Mouse (Mus musculus): ENCODE results near the gene Stard9.

Gene Stard9

GRCm38 (mm10) chr2:120628886-120629735, at the start of gene Stard9:
TSS of gene Stard9 (plus strand) at chr2:120629121.
- DNase-seq (ENCODE audit: low spot score in 2 of 2): peak; percentile 96 to 99

- DNase-seq (ENCODE audit: low spot score in 2 of 2): peak; percentile 50 to 81
Observed at GRCm38 (mm10) chr2:120589759-120590158, 39.2 kb upstream of the Stard9 start.

- DNase-seq (ENCODE audit: low spot score in 2 of 2): no peak
Observed at GRCm38 (mm10) chr2:120592227-120592626, 36.7 kb upstream of the Stard9 start.

- DNase-seq (ENCODE audit: low spot score in 2 of 2): peak in 1 of 2 experiments; percentile 4
Observed at GRCm38 (mm10) chr2:120597734-120598133, 31.2 kb upstream of the Stard9 start.

GRCm38 (mm10) chr2:120599506-120599905, 29.4 kb upstream of the Stard9 start:
- DNase-seq (ENCODE audit: low spot score in 2 of 2): no peak

GRCm38 (mm10) chr2:120606021-120606690, 22.8 kb upstream of the Stard9 start:
- DNase-seq (ENCODE audit: low spot score in 2 of 2): peak in 1 of 2 experiments; percentile 45

- DNase-seq (ENCODE audit: low spot score in 2 of 2): peak; percentile 86 to 90
Observed at GRCm38 (mm10) chr2:120608830-120609723, 19.8 kb upstream of the Stard9 start, which contains the start of the genes Haus2 and Lrrc57. TSS of gene Haus2 (plus strand) at chr2:120609383. TSS of gene Lrrc57 (minus strand) at chr2:120609520.

GRCm38 (mm10) chr2:120616279-120617163, 12.4 kb upstream of the Stard9 start:
- no peak for DNase-seq (ENCODE audit: low spot score in 2 of 2)

GRCm38 (mm10) chr2:120619538-120619937, 9.4 kb upstream of the Stard9 start:
- DNase-seq (ENCODE audit: low spot score in 2 of 2): no peak

- DNase-seq (ENCODE audit: low spot score in 2 of 2): no peak
Observed at GRCm38 (mm10) chr2:120622920-120623319, 6.0 kb upstream of the Stard9 start.

GRCm38 (mm10) chr2:120628076-120628865, 650 bp upstream of the Stard9 start:
- DNase-seq (ENCODE audit: low spot score in 2 of 2): no peak

GRCm38 (mm10) chr2:120630246-120630645, 1.3 kb downstream of the Stard9 start:
- DNase-seq (ENCODE audit: low spot score in 2 of 2): no peak

- DNase-seq (ENCODE audit: low spot score in 2 of 2): no peak
Observed at GRCm38 (mm10) chr2:120630655-120631054, 1.7 kb downstream of the Stard9 start.

GRCm38 (mm10) chr2:120631521-120631920, 2.6 kb downstream of the Stard9 start:
- DNase-seq (ENCODE audit: low spot score in 2 of 2): no peak

- DNase-seq (ENCODE audit: low spot score in 2 of 2): peak in 1 of 2 experiments; percentile 9
Observed at GRCm38 (mm10) chr2:120631957-120632356, 3.0 kb downstream of the Stard9 start.

GRCm38 (mm10) chr2:120640835-120641234, 11.9 kb downstream of the Stard9 start:
- no peak for DNase-seq (ENCODE audit: low spot score in 2 of 2)

- DNase-seq (ENCODE audit: low spot score in 2 of 2): no peak
Observed at GRCm38 (mm10) chr2:120643836-120644235, 14.9 kb downstream of the Stard9 start.

- no peak for DNase-seq (ENCODE audit: low spot score in 2 of 2)
Observed at GRCm38 (mm10) chr2:120646777-120647176, 17.9 kb downstream of the Stard9 start.

GRCm38 (mm10) chr2:120652256-120652924, 23.5 kb downstream of the Stard9 start:
- no peak for DNase-seq (ENCODE audit: low spot score in 2 of 2)
